Mouse (Mus musculus) thymus, postnatal 14 days (tissue): Measurements from ENCODE around the gene Dis3l2.

Experiments used
- DNase-seq: peaks from one replicate; pipeline ENCODE4 v3.0.0; 2021

Dis3l2 gene

DNA sequence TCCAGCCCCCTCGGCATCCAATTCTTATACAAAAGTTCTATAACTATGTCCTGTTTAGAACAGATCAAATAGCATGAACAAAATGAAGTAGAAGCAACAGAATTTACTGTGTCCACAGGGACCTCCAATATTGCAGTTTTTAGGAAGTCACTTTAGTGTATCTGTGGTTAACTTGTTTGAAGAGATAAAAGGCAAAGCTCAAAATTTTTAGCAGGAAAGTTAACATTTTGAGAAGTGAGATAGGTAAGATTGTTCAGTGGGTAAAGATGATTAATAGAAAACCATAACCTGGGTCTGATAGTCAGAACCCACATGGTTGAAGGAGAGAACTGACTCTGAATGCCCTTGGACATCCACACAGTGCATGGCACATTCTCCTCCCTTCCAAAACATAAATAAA is 32.8 kb downstream of the Dis3l2 start:
- no peak for DNase-seq

DNA sequence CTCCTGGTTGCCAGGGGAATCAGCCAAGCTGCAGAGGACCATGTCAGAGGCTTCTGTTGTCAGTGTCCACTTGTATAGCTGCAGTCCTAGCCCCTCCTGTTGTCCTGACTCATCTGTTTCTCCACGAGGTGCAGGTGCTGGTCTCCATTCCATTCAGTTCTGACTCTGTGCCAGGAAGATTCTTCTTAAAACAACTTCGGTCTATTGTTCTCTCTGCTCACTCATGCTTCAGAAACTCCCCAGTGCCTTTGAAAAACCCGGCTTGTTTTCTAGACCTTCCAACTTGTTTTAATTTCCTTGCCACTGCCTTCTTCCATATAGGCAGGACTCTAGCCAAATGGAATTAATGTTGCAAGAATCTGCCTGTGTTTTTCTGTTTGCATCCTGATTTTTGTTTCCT is 39.3 kb downstream of the Dis3l2 start:
- DNase-seq: no peak

DNA sequence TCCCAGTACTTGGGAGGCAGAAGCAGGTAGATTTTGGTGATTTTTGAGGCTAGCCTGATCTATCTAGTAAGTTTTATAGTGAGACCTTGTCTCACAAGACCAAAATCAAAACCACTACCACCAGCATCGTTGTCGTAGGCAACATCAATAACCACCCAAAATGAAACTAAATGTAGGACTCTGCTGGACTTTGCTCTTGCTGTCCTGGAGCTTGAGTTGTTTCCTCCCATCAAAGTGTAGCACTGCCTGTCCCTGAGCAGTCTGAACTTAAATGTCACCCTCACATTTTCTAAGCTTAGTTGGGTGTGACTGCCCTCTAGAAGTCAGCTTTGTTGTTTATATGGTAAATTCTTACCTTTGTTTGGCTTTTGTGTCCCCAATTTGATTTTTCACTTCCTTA is 43.4 kb downstream of the Dis3l2 start:
- DNase-seq: no peak

DNA sequence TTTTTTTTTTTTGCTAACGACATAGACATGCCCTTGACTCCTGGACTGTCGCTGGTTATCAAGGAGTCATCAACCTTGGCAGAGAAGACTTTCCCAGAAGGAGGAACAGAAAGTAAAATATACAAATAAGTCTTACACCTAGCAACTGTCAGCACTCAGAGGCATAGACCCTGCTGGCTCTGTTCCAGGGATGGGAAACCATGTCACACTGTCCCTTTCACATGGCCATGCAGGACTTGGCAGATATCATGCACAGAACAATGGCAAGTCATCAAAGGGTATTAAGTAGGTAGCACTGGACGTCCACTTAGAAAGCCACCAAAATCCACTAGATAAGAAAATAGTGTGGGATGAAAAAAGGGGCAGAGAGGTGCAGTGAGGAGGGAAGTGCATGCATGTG is 46.5 kb downstream of the Dis3l2 start:
- DNase-seq: no peak

DNA sequence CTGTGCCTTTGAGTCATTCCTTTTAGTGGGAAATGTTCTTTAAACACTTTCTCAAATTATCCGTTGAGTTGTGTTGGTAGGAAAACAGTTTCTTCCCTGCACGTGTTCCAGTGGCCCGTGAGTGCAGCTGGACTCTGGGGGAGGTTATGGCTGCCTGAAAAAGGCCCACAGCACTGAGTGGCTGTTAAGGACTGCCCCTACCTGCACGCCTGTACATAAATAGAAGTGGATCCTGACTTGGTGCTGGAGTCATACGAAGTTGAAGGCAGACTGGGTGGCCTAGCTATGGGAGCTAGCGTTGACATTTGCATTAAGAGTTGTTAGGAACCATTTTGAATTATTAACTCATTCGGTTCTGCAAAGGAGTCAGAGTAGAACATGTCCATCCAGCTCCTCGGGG is 49.8 kb downstream of the Dis3l2 start:
- no peak for DNase-seq

DNA sequence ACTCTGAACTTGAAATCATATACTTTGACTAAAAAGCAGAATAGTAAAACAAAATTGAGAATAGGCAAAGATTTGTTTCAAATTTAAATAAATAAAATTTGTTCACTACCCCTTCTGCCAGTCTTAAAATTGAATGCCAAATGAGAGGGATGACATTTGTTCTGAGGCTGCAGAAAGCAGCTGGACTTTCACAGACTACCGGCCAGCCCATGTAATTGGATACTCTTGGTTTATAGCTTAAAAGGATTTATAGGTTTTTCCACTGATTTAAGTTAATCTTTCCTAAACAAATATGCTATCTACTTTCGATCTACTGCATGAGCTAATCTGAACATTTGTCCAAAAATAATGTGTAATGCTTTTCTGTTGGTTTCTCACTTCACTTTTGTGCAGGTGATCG is 50.7 kb downstream of the Dis3l2 start:
- no peak for DNase-seq

DNA sequence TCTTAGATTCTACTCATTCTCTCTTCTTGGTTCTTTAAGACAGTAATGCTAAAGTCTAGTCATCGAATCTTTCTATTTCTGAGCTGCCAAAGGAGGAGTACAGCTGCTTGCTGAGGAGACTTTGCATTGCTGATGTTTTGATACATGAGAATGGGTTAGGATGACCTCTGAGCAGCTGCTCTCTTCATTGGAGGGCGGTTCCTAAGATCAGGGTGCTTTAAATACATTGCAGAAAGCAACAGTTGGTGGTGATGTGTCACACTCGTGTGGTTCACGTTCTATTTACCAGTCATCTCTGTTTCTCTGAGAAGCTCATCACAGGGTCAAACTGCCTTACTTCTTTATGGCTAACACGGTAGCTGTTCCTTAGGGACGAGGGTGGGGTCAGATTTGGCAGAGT is 54.5 kb downstream of the Dis3l2 start:
- no peak for DNase-seq

DNA sequence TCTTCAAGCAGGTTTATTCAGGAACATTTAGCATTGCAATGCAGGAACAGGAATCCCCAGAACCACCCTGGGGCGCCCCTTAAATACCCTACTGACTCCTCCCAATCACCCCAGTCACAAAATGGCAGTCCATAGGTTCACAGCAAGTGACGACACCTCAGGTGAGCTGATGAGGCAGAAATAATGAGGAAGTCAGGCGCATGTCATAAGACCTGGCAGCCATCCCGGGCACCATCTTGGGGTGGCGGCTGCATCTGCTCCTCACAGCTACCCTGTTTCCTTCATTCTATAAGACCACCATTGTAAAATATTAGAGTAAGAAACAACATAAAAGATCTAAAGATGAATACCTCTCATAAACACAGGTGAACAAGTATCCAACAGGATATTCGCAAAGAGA is 58.6 kb downstream of the Dis3l2 start:
- DNase-seq: no peak

DNA sequence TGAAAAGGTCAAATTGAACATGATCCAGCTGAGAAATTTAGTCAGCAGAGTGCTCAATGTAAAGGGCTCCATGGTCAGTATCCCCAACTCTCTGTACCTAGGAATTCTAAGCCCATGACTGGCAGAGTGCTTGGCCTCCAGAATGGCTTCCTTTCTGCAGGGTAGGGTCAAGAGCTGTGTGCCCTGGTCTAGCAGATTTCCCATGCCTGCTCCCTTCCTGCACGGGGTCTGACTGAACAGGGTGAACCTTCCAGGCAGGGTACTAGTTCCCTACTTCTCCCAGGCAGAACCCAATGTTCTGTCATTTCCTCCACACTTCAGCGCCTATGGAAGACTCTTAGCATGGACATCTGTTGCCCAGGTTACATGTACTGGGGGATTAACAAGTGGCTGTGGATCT is 97.6 kb downstream of the Dis3l2 start:
- no peak for DNase-seq

DNA sequence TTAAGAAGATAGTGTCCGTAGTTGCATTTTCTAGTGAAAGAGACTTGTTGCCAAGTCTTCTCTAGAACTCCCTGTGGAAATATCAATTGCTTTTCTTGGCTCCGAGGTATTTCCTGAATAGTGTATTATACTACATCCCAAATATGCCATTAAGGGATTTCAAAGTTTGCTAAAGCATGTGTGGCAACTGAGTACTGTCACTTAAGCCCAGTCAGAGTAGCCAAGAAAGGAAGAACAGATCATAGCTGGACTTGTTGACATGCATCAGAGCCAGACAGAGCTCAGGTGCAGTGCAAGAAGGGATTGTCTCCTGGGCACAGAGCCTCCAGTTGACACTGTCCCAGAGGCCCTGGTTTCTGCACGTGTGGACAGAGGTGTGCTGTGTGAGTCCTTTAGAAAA is 108.1 kb downstream of the Dis3l2 start:
- DNase-seq: no peak

DNA sequence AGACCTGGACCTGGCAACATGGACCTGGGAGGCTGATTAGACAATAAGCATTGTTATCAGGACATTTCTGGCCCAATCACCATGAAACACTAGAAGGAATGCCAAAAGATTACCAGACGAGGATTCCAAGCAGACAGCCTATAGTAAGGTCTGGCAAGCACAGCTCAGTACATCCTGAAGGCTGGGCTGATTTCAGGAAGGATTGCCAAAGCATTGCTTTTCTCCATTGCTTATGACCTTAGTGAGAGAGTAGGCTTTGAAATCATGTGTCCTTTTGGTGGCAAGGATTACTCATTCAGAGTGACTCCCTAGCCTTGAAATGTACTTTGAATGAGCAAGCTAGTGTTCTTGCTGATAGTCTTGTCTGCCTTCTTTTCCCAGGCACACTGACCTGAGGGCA is 118.7 kb downstream of the Dis3l2 start:
- no peak for DNase-seq

DNA sequence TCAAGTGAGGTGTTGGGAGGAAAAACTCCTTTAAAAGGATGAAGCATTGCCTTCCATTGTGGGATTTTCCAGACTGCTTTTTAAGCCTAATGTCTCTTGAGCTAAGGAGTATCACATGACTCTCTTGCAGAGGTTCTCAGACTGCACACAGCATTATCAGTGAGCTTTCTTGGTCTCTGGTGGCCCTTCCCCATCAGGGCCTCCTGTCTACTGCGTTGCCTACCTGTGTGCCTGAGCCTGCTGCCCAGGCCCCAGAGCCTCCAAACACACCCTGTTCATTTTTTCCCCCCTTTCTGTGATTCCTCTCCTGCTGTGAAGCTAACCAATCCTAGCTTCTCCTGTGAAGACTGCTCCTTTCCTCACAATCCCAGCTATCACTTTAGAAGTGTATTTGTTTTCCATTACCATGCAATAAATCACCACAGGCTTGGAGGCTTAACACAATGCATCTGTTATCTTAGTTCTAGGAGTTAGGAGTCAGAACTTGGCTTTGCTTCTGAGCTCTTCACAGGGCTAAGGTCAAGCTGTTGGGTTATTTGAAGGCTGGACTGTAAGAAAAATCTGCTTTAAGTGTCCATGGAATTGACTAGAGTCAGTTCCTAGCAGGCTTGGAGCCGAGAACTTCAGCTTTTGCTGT is 130.9 kb downstream of the Dis3l2 start:
- DNase-seq: no peak

DNA sequence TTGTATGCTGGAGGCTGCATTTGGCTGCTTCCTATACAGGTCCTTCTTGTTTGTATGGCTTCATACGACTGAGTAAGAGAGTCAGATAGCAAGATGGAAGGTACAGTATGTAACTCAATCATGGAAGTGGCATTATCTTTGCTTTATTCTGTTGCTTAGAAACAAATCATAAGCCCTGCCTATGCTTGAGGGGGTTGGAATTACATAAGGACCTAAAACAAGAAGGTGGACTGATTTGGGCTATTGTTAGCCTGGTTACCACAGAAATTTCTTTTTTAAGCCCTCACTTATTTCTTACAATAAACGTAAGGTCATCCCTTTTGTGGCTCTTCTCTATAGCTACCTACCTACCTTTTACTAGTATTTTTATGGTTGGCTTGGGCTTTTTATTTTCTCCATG is 131.4 kb downstream of the Dis3l2 start:
- DNase-seq: no peak

DNA sequence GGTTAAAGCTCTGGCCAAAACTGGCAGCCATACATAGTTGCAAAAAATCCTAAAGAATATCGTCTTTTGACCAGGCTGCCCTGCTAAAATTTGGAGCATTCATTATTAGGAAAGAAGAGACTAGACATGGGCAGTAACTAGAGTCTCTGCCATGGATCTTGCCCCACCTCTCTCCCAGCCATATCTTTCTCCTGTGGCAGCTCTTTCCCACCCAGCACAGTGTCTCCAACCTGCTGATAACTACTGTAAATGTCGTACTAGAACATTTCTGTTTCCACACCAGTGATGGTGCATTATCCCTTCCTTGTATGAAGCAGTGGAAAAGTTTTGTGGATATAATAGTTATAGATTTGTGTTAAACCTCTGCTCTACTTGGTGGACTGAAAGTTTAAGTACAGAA is 147.1 kb downstream of the Dis3l2 start:
- no peak for DNase-seq

DNA sequence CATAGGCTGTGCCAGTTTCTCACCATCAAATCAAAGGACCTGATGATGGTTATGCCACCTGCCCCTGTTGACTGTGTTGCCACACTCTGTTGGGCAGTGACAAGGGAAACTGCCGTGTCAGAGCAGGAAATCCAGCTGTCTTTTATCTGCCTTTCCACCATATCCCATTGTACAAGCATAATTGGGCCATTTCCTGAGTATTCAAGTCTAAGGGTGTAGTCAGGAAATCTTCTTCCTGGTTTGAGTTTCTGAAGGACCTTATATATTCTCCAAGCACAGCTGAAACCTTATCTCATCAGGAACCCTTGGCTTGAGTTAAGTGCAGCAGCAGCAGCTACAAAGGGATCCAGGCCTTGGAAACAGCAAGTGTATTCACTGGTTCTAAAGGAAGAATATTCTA is 155.3 kb downstream of the Dis3l2 start:
- DNase-seq: no peak

DNA sequence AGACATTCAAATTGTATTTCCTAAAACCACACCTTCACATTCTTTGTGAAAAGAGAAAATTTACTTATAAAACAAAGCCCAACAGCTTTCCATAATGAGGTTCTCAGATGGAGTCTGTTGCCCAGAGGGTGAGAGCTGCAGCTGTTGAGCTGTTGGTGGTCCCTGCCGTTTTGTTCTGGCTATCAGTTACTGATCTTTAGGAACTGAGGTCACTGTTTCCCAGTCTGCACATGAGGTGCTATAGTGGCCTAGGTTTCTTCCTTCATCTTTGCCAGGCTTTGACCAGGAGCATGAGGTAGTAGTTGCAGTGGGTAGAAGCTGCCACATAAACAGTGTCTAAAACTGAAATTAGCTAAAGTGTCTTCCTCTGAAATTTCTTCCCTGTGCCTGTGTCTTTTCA is 155.8 kb downstream of the Dis3l2 start:
- DNase-seq: no peak

DNA sequence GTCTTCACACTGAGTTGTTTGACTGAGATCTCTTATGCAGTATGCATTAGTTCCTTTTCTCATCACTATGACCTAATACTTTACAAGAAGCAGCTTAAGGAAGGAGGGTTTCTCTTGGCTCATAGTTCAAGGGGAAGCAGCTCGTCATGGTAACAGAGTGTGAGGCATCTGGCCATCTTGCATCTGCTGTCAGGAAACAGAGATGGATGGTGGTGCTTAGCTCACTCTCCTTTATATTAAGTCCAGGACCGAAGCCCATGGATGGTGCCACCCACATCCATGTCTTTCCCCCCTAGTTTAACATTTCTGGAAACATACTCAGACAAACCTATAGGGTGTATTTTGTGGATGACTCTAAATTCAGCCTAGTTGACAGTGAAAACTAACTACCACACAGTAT is 170.1 kb downstream of the Dis3l2 start:
- DNase-seq: no peak

DNA sequence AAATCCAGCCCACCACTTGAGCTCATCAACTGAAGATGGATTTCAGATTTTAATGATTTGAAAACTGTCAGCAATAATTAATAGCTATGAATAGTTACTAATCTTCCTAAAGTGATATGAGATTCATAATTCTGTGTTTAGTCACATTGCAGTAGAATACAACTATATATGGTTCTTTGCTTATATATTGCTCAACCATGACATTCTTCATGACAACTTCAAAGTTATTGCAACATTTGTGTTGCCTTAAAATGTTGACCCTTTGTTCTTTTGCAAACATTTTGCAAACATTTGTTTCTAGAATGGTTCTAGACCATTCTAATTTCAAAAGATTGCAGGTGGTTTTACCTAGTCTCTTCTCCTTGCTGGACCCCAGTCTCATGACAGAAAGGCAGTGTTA is 175.1 kb downstream of the Dis3l2 start:
- no peak for DNase-seq

DNA sequence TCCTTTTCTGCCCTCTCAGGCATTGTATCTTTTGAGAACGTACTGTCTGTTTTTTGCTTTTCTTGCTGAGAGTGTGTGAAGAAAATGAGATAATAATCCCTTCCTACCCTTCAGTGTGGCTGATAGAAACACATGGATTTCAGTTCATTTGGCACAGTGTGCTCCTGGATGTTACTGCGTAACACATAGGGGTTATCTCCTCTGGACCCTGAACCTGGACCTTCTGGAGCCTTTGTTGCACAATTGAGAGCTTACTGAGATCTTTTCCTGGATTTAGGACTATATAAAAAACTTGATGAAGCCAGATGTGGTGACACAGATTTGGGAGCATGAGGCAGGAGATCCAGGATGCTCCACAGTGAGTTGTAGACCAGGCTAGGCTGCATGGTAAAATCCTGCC is 175.9 kb downstream of the Dis3l2 start:
- no peak for DNase-seq

DNA sequence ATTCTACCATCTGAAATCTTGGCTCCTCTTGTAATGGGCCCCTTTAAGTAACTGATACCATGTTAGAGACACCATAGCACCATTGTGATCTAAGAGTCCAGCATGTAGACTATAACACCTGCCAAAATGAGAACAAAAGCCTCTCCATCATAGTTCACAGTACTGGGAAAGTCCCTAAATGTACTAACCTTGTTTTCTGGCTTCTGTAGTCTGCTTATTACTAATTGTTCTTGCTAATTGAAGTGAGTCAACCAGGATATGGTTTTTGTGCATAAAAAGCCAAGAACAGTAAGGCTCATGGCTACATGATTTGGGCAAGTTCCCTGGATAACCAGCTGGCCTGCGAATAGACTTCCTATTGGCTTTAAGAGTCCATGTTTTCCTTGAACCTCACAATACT is 183.5 kb downstream of the Dis3l2 start:
- DNase-seq: no peak

DNA sequence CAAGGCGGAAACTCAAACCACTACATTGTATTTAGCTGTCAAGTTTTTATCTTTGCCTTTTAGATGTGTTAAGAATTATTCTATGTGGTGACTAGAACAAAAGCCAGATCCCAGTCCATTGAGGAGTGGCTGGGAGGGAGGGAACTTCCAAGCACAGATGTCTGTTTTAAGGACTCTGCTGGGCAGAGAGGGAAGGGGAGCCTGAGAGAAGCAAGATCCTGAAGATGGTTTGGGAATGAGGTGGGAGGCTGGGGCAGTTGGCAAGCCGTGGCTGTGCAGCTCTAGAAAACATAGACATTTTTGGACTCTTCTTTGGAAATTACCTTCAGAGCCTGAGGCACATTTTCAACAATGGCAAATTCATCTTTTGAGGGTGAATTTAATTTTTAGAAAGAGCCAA is 208.9 kb downstream of the Dis3l2 start:
- no peak for DNase-seq

DNA sequence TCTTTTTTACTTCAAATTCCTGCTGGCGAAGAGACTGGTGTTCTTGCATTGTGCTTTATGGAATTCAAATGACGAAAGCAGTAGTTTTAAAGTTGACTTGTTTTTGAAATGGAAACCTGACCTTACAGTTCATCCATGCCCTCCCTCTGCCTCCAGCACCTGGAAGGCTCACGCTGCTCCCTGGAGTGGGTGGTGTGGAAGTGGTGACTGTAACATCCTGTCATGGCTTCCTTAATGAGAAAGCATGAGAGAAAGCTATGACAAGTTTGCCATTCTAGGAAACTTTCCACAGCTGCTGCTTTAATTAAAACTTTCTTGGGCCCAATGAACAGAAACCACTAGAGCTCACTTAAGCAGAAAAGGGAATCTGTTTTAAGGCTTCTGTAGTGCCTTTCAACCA is 210.3 kb downstream of the Dis3l2 start:
- DNase-seq: no peak

DNA sequence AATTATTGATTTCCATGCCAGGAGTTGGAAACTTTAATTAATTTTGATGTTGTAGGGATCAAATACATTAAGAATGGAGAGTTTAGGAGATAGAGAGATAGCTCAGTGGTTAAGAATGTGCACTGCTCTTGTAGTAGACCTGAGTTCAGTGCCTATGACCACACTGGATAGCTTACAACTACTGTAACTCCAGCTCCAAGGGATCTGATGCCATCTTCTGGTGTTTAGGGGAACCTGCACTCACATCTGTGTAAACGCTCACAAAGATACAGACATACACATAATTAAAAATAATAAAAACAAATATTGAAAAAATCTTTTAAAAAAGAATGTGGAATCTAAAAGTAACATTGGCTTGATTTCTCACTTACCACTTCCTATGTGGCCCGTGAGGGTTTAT is 211.1 kb downstream of the Dis3l2 start:
- no peak for DNase-seq

DNA sequence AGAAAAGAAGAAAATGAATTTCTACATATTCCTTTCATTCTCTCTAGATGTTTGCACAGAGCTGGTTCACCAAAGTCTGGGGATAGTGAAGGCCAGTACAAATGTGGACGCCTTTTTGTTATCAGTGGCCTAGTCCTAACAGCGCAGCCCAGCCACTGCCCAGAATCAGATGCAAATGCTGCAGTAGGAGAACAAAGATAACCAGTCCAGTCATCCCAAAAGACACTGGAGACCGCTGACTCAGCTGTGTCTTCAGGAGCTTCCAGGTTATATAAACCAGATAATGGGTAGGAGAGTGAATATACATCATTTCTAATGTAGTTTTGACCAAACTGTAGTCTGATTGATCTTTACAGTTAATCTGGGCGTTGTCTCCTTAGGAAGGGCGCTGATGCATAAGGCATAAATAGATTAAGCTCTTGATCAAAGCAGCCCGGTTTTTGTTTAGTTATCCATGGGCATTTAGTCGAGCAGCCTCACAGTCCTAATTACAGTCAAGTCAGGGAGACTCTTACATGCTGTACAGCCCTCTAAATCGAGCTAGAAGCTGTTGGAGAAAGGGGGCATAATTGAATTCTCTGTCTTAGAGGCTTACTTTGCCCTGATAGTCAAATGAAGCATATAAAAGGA is 212.9 kb downstream of the Dis3l2 start:
- no peak for DNase-seq

DNA sequence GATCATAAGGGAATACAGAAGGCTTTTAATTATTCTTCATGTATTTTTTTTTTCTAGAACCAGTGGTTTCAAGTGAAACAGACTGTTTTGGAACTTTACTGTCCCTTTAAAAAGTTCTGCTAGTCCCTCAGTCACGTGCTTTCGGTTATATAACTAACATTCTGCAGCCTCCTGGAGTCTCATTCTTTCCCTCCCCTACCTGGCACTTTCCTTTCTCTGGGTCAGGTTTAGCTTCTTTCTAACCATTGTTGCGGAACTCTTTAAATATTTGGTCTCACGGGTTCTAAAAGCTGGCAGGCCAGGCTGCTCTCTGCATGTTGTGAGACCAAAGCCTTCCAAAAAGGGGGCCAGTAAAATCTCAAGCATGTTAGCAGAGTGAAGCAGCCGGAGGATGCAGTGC is 222.2 kb downstream of the Dis3l2 start:
- DNase-seq: no peak
